Mouse (Mus musculus) hindbrain, embryonic 11.5 days (tissue): ENCODE data around the gene C7. TPM values are rescaled to one million over a fixed set of nuclear protein-coding genes. Genes with fewer than 3 reads are reported as not detected.

ENCODE experiments used
- ATAC-seq: fragments of 200-750 bp; cut with Nextera tagmentation; 2 replicates; pipeline ENCODE4 v1.8.0; 2017; ENCODE audit warnings: mild to moderate bottlenecking, moderate TSS enrichment, moderate library complexity; ENCODE audit not compliant: low FRiP score
- DNase-seq: peaks from one replicate; pipeline ENCODE4 v3.0.0-alpha.2; 2015; ENCODE audit warnings: low spot score
- H3K27ac ChIP-seq: fragments of 300-500 bp; sonication (generic); 2 replicates; pipeline ENCODE4 v1.5.1; 2014; ENCODE audit warnings: mild to moderate bottlenecking, low read depth, low read length
- H3K27me3 ChIP-seq: fragments of 300-500 bp; sonication (generic); 2 replicates; pipeline ENCODE4 v1.6.1; 2014; ENCODE audit warnings: mild to moderate bottlenecking, low read length, moderate library complexity, mixed read lengths; ENCODE audit not compliant: control insufficient read depth, insufficient read depth
- H3K36me3 ChIP-seq: fragments of 300-500 bp; sonication (generic); 2 replicates; pipeline ENCODE4 v1.6.1; 2014; ENCODE audit warnings: mild to moderate bottlenecking, low read length, moderate library complexity, mixed read lengths; ENCODE audit not compliant: control insufficient read depth, insufficient read depth
- H3K4me1 ChIP-seq: fragments of 300-500 bp; sonication (generic); replicated peaks from 2 replicates; pipeline ENCODE4 v1.6.1; 2014; ENCODE audit warnings: low read length, mixed read lengths; ENCODE audit not compliant: control insufficient read depth, insufficient read depth
- H3K4me2 ChIP-seq: fragments of 300-500 bp; sonication (generic); replicated peaks from 2 replicates; pipeline ENCODE4 v1.6.1; 2014; ENCODE audit warnings: mild to moderate bottlenecking, low read depth, low read length
- H3K4me3 ChIP-seq: fragments of 300-500 bp; sonication (generic); 2 replicates; pipeline ENCODE4 v1.5.1; 2014; ENCODE audit warnings: low read depth, low read length
- H3K9ac ChIP-seq: fragments of 300-500 bp; sonication (generic); 2 replicates; pipeline ENCODE4 v1.6.1; 2014; ENCODE audit warnings: low read depth, low read length
- H3K9me3 ChIP-seq: fragments of 300-500 bp; sonication (generic); 2 replicates; pipeline ENCODE4 v1.6.1; 2016; ENCODE audit warnings: low read length; ENCODE audit not compliant: control insufficient read depth
- WGBS: fragments of 180-500 bp; shearing (Covaris S2); extraction: QIAGEN DNeasy Blood & Tissue Kit; methylation state at CpG from one replicate; pipeline ENCODE4 v1.1.7; 2014; 5-methylcytosine and 5-hydroxymethylcytosine counted together
- polyA plus RNA-seq: library from polyadenylated mRNA; unstranded; fragments of >200 nt; fragmentation: Nextera tagmentation; extraction: Ambion mirVana; gene quantifications from 2 replicates; pipeline ENCODE4 v1.2.1, GENCODE M21; 2014

Gene C7
- polyA plus RNA-seq, 1 experiment from 2014 or later: not detected

- H3K27ac ChIP-seq: no peak overlapping the region
- DNase-seq (no peak), ATAC-seq (no peak)
- 88% methylated on average over 11 of the region's 11 CpGs for WGBS
- H3K36me3 ChIP-seq: no peaks in the 10 kb centered on the region
- no peak overlapping the region for H3K9ac ChIP-seq
- no peak overlapping the region for H3K4me2 ChIP-seq
- no peaks in the 10 kb centered on the region for H3K27me3 ChIP-seq
- no peaks in the 10 kb centered on the region for H3K9me3 ChIP-seq
- H3K4me1 ChIP-seq: no peaks in the 10 kb centered on the region
- H3K4me3 ChIP-seq: no peak overlapping the region
Observed at GRCm38 (mm10) chr15:5095534-5096301, 32.2 kb upstream of the C7 start.

GRCm38 (mm10) chr15:5090131-5090530, 26.6 kb upstream of the C7 start:
- H3K4me2 ChIP-seq: no peak overlapping the region
- 92% methylated on average over 10 of the region's 10 CpGs for WGBS
- H3K4me1 ChIP-seq: no peaks in the 10 kb centered on the region
- no peak overlapping the region for H3K27ac ChIP-seq
- H3K36me3 ChIP-seq: no peaks in the 10 kb centered on the region
- no peak overlapping the region for H3K4me3 ChIP-seq
- no peak overlapping the region for H3K9ac ChIP-seq
- no peaks in the 10 kb centered on the region for H3K27me3 ChIP-seq
- no peak for ATAC-seq
- no peaks in the 10 kb centered on the region for H3K9me3 ChIP-seq
- no peak for DNase-seq

- Histone ChIP-seq H3K4me2 (no peak overlapping the region), H3K36me3 (no peaks in the 10 kb centered on the region), H3K9ac (no peak overlapping the region), H3K27me3 (no peaks in the 10 kb centered on the region), H3K9me3 (no peaks in the 10 kb centered on the region), H3K4me3 (no peak overlapping the region), H3K27ac (no peak overlapping the region), H3K4me1 (no peaks in the 10 kb centered on the region)
- DNase-seq (no peak), ATAC-seq (peak; percentile 75; the same call in 1 of the 2 replicates)
- WGBS: 79% methylated on average over 7 of the region's 7 CpGs
Observed at GRCm38 (mm10) chr15:5088850-5089608, 25.5 kb upstream of the C7 start.

- Histone ChIP-seq H3K9ac (no peak overlapping the region), H3K4me2 (no peak overlapping the region), H3K9me3 (no peaks in the 10 kb centered on the region), H3K4me1 (no peaks in the 10 kb centered on the region), H3K27me3 (no peaks in the 10 kb centered on the region), H3K27ac (no peak overlapping the region), H3K36me3 (no peaks in the 10 kb centered on the region), H3K4me3 (no peak overlapping the region)
- no peak for ATAC-seq
- 18% methylated on average over 2 of the region's 2 CpGs for WGBS
- DNase-seq: peak; percentile 30
Observed at GRCm38 (mm10) chr15:5086162-5086561, 22.6 kb upstream of the C7 start.

GRCm38 (mm10) chr15:5081235-5081634, 17.7 kb upstream of the C7 start:
- DNase-seq (no peak), ATAC-seq (no peak)
- Histone ChIP-seq H3K36me3 (no peaks in the 10 kb centered on the region), H3K4me1 (no peaks in the 10 kb centered on the region), H3K9me3 (no peaks in the 10 kb centered on the region), H3K27ac (no peak overlapping the region), H3K4me3 (no peak overlapping the region), H3K9ac (no peak overlapping the region), H3K27me3 (no peaks in the 10 kb centered on the region), H3K4me2 (no peak overlapping the region)
- 81% methylated on average over 1 of the region's 1 CpGs for WGBS

- H3K4me1 ChIP-seq: no peaks in the 10 kb centered on the region
- 62% methylated on average over 15 of the region's 15 CpGs for WGBS
- H3K27ac ChIP-seq: no peak overlapping the region
- no peak overlapping the region for H3K4me3 ChIP-seq
- H3K9ac ChIP-seq: no peak overlapping the region
- DNase-seq (peak; percentile 30), ATAC-seq (0 out of 2 replicates have a peak, but pooled peaks have one; percentile 14)
- H3K27me3 ChIP-seq: no peaks in the 10 kb centered on the region
- H3K4me2 ChIP-seq: no peak overlapping the region
- H3K9me3 ChIP-seq: no peaks in the 10 kb centered on the region
- no peaks in the 10 kb centered on the region for H3K36me3 ChIP-seq
Observed at GRCm38 (mm10) chr15:5068801-5069518, 5.4 kb upstream of the C7 start.

- Histone ChIP-seq H3K4me1 (no peaks in the 10 kb centered on the region), H3K27me3 (no peaks in the 10 kb centered on the region), H3K36me3 (no peaks in the 10 kb centered on the region), H3K9me3 (no peaks in the 10 kb centered on the region), H3K4me2 (no peak overlapping the region), H3K4me3 (no peak overlapping the region), H3K9ac (no peak overlapping the region), H3K27ac (no peak overlapping the region)
- DNase-seq (peak; percentile 7), ATAC-seq (no peak)
- 65% methylated on average over 11 of the region's 11 CpGs for WGBS
Observed at GRCm38 (mm10) chr15:5045560-5046284, 17.8 kb downstream of the C7 start.

GRCm38 (mm10) chr15:5029256-5029655, 34.3 kb downstream of the C7 start:
- no peak for DNase-seq
- H3K4me3 ChIP-seq: no peak overlapping the region
- 89% methylated on average over 4 of the region's 4 CpGs for WGBS

More at GRCm38 (mm10) chr15:5029256-5029655, 34.3 kb downstream of the C7 start:
- Histone ChIP-seq H3K27me3 (no peaks in the 10 kb centered on the region), H3K9ac (no peak overlapping the region), H3K27ac (no peak overlapping the region), H3K4me2 (no peak overlapping the region), H3K4me1 (no peaks in the 10 kb centered on the region), H3K9me3 (no peaks in the 10 kb centered on the region), H3K36me3 (no peaks in the 10 kb centered on the region)
- no peak for ATAC-seq
